Mouse (Mus musculus) forebrain, embryonic 13.5 days (tissue): ENCODE measurements around the gene Gm10645. TPM values are rescaled to one million over a fixed set of nuclear protein-coding genes. Genes with fewer than 3 reads are reported as not detected.

Source experiments
- ATAC-seq: fragments of 200-750 bp; cut with Nextera tagmentation; 2 replicates; pipeline ENCODE4 v1.8.0; 2017
- H3K27ac ChIP-seq: fragments of 300-500 bp; sonication (generic); 2 replicates; pipeline ENCODE4 v1.5.1; 2015; ENCODE audit warnings: inconsistent platforms, mild to moderate bottlenecking, moderate library complexity
- H3K27me3 ChIP-seq: fragments of 300-500 bp; sonication (generic); 2 replicates; pipeline ENCODE4 v1.6.1; 2015; ENCODE audit warnings: mild to moderate bottlenecking, inconsistent platforms
- H3K36me3 ChIP-seq: fragments of 300-500 bp; sonication (generic); 2 replicates; pipeline ENCODE4 v1.6.1; 2015; ENCODE audit warnings: mild to moderate bottlenecking, inconsistent platforms; ENCODE audit not compliant: poor library complexity, severe bottlenecking
- H3K4me1 ChIP-seq: fragments of 300-500 bp; sonication (generic); 2 replicates; pipeline ENCODE4 v1.6.1; 2015; ENCODE audit warnings: inconsistent platforms
- H3K4me2 ChIP-seq: fragments of 300-500 bp; sonication (generic); 2 replicates; pipeline ENCODE4 v1.6.1; 2015; ENCODE audit warnings: inconsistent platforms, mild to moderate bottlenecking, moderate library complexity
- H3K4me3 ChIP-seq: fragments of 300-500 bp; sonication (generic); 2 replicates; pipeline ENCODE4 v1.5.1; 2015; ENCODE audit warnings: mild to moderate bottlenecking, inconsistent platforms
- H3K9ac ChIP-seq: fragments of 300-500 bp; sonication (generic); 2 replicates; pipeline ENCODE4 v1.6.1; 2015; ENCODE audit warnings: mild to moderate bottlenecking, inconsistent platforms
- H3K9me3 ChIP-seq: fragments of 300-500 bp; sonication (generic); replicated peaks from 2 replicates; pipeline ENCODE4 v1.6.1; 2016; ENCODE audit warnings: inconsistent platforms
- WGBS: fragments of 180-500 bp; shearing (Covaris S2); methylation state at CpG from one replicate; pipeline ENCODE4 v1.1.7; 2015; 5-methylcytosine and 5-hydroxymethylcytosine counted together
- polyA plus RNA-seq: library from polyadenylated mRNA; unstranded; fragments of >200 nt; fragmentation: Nextera tagmentation; extraction: Ambion mirVana; gene quantifications from 2 replicates; pipeline ENCODE4 v1.2.1, GENCODE M21; 2015

Gene Gm10645
- polyA plus RNA-seq, 1 experiment from 2014 or later = 5.1 TPM

- no peaks in the 10 kb centered on the region for H3K36me3 ChIP-seq
- no peak overlapping the region for H3K27ac ChIP-seq
- no peaks in the 10 kb centered on the region for H3K9me3 ChIP-seq
- no peak overlapping the region for H3K4me3 ChIP-seq
- no peak overlapping the region for H3K9ac ChIP-seq
- H3K4me1 ChIP-seq = peaks cover 22% of the 10 kb centered on the region
- WGBS = 57% methylated on average over 6 of the region's 6 CpGs
- no peaks in the 10 kb centered on the region for H3K27me3 ChIP-seq
- no peak for ATAC-seq
- no peak overlapping the region for H3K4me2 ChIP-seq
Measured at GRCm38 (mm10) chr8:83186376-83186775, 20.4 kb upstream of the Gm10645 start.

DNA sequence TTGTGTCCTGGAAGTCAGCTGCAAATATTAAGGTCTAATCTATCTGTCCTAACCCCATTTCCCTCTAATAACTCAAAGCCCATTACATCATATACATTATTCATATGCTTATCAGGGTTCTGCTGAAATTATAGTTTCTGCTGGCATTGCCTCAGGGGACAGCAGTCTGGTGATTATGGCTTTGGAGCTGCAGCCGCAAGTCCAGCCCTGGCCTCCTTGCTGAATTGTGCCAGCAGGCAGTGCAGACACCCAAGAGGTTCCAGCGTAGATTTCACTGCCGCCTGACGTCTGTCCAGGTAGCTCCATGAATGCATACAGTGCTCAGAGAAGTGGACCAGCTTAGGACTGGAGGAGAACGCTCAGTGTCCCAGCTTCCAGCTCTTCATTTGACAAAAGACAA, 16.8 kb upstream of the Gm10645 start:
- 0 out of 2 replicates have a peak overlapping the region, but pooled peaks have one; percentile 1 for H3K27ac ChIP-seq
- no peak for ATAC-seq
- WGBS = 80% methylated on average over 5 of the region's 5 CpGs

DNA sequence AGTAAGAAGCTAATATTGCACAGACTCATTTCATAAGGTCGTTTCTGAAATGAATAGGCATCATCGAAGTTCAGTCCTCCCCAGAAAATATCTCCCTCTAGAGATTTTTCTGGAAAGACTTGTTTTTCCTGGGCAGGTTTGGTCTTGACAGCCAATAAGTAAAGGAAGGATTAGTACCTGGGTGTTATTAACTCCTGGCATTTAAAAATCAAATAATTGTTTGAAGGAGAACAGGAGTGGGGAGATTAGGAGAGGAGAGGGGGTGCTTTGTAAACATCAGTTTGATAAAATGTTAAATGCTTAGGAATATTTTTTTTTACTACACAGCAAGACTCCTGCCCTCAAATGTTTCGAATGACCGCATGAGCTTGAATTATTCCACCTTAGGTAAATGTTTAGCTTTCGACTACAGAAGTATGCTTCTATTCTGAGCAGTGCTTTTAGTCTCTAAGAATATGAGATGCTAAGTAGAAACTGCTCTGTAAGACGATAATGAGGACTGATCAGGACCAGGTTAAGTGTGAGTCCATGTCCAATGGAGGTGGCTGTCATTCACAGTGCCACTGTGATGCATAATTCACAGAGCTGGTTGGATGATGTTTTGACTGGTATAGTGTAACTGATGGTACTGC, 16.0 kb upstream of the Gm10645 start:
- Histone ChIP-seq H3K9ac (no peak overlapping the region), H3K27me3 (no peaks in the 10 kb centered on the region), H3K4me2 (no peak overlapping the region), H3K36me3 (no peaks in the 10 kb centered on the region), H3K4me1 (peaks cover 39% of the 10 kb centered on the region), H3K9me3 (no peaks in the 10 kb centered on the region), H3K4me3 (no peak overlapping the region), H3K27ac (no peak overlapping the region)
- ATAC-seq = no peak
- 78% methylated on average over 6 of the region's 6 CpGs for WGBS

More for the DNA sequence above, 16.8 kb upstream of the Gm10645 start:
- Histone ChIP-seq H3K4me2 (no peak overlapping the region), H3K9ac (no peak overlapping the region), H3K4me3 (no peak overlapping the region), H3K36me3 (no peaks in the 10 kb centered on the region), H3K27me3 (no peaks in the 10 kb centered on the region), H3K4me1 (peaks cover 32% of the 10 kb centered on the region), H3K9me3 (no peaks in the 10 kb centered on the region)

- H3K9me3 ChIP-seq = no peaks in the 10 kb centered on the region
- no peak overlapping the region for H3K4me3 ChIP-seq
- 0 out of 2 replicates have a peak overlapping the region, but pooled peaks have one; percentile 51 for H3K27ac ChIP-seq
- 0 out of 2 replicates have a peak, but pooled peaks have one; percentile 19 for ATAC-seq
- no peak overlapping the region for H3K4me2 ChIP-seq
- peaks cover 44% of the 10 kb centered on the region for H3K4me1 ChIP-seq
- no peaks in the 10 kb centered on the region for H3K27me3 ChIP-seq
- no peak overlapping the region for H3K9ac ChIP-seq
- 14% methylated on average over 9 of the region's 9 CpGs for WGBS
- no peaks in the 10 kb centered on the region for H3K36me3 ChIP-seq
Measured at GRCm38 (mm10) chr8:83178228-83178742, 12.3 kb upstream of the Gm10645 start.

GRCm38 (mm10) chr8:83177317-83178195, 11.6 kb upstream of the Gm10645 start:
- H3K4me1 ChIP-seq = peaks cover 37% of the 10 kb centered on the region
- WGBS = 10% methylated on average over 11 of the region's 11 CpGs
- peak overlapping the region; percentile 40; the same call in 1 of the 2 replicates for H3K9ac ChIP-seq
- H3K9me3 ChIP-seq = no peaks in the 10 kb centered on the region
- no peaks in the 10 kb centered on the region for H3K36me3 ChIP-seq
- no peaks in the 10 kb centered on the region for H3K27me3 ChIP-seq
- peak overlapping the region; percentile 51; the same call in 1 of the 2 replicates for H3K27ac ChIP-seq
- no peak overlapping the region for H3K4me3 ChIP-seq
- H3K4me2 ChIP-seq = peak overlapping the region; percentile 4; the same call in 1 of the 2 replicates
- ATAC-seq = 0 out of 2 replicates have a peak, but pooled peaks have one; percentile 26

DNA sequence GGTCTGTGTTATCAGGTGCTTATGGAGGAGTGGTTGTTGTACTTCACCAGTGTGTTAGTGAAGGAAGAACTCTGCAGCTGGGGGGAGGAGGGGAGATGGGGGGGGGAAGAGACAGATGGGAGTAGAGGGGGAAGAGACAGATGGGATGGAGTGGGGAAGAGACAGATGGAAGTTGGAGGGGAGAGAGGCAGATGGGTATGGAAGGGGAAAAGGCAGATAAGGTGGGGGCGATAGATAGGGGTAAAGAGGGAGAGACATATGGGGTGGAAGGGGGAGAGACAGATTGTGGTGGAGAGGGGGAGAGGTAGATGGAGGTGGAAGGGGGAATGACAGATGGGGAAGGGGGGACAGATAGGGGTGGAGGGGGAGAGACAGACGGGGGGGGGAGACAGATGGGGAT, 10.8 kb upstream of the Gm10645 start:
- H3K4me1 ChIP-seq = peaks cover 30% of the 10 kb centered on the region
- ATAC-seq = peak; percentile 50; the same call in 1 of the 2 replicates
- no peak overlapping the region for H3K4me3 ChIP-seq
- WGBS = 42% methylated on average over 2 of the region's 2 CpGs
- no peak overlapping the region for H3K27ac ChIP-seq
- no peak overlapping the region for H3K4me2 ChIP-seq
- no peaks in the 10 kb centered on the region for H3K36me3 ChIP-seq
- H3K9ac ChIP-seq = no peak overlapping the region
- H3K27me3 ChIP-seq = no peaks in the 10 kb centered on the region
- no peaks in the 10 kb centered on the region for H3K9me3 ChIP-seq

GRCm38 (mm10) chr8:83175680-83176079, 9.7 kb upstream of the Gm10645 start:
- H3K9me3 ChIP-seq = no peaks in the 10 kb centered on the region
- H3K27me3 ChIP-seq = no peaks in the 10 kb centered on the region
- H3K27ac ChIP-seq = 0 out of 2 replicates have a peak overlapping the region, but pooled peaks have one; percentile 22
- ATAC-seq = no peak; the same call in 1 of the 2 replicates
- H3K4me1 ChIP-seq = peaks cover 27% of the 10 kb centered on the region
- H3K9ac ChIP-seq = no peak overlapping the region
- H3K4me3 ChIP-seq = no peak overlapping the region
- H3K36me3 ChIP-seq = no peaks in the 10 kb centered on the region
- H3K4me2 ChIP-seq = no peak overlapping the region
- 70% methylated on average over 10 of the region's 10 CpGs for WGBS

- WGBS = 47% methylated on average over 6 of the region's 6 CpGs
- Histone ChIP-seq H3K27ac (no peak overlapping the region), H3K36me3 (no peaks in the 10 kb centered on the region), H3K27me3 (no peaks in the 10 kb centered on the region), H3K9me3 (no peaks in the 10 kb centered on the region), H3K4me3 (no peak overlapping the region), H3K4me2 (no peak overlapping the region), H3K4me1 (peaks cover 26% of the 10 kb centered on the region), H3K9ac (no peak overlapping the region)
- ATAC-seq = no peak
Measured at GRCm38 (mm10) chr8:83170894-83171293, 4.9 kb upstream of the Gm10645 start.

GRCm38 (mm10) chr8:83169709-83170108, 3.7 kb upstream of the Gm10645 start:
- no peak for ATAC-seq
- peaks cover 23% of the 10 kb centered on the region for H3K4me1 ChIP-seq

GRCm38 (mm10) chr8:83169127-83169526, 3.2 kb upstream of the Gm10645 start:
- WGBS = 85% methylated on average over 3 of the region's 3 CpGs

More at GRCm38 (mm10) chr8:83169709-83170108, 3.7 kb upstream of the Gm10645 start:
- WGBS = 92% methylated on average over 2 of the region's 2 CpGs
- H3K4me3 ChIP-seq = no peak overlapping the region
- no peaks in the 10 kb centered on the region for H3K27me3 ChIP-seq
- H3K9ac ChIP-seq = no peak overlapping the region
- H3K4me2 ChIP-seq = no peak overlapping the region
- H3K36me3 ChIP-seq = no peaks in the 10 kb centered on the region
- H3K9me3 ChIP-seq = no peaks in the 10 kb centered on the region
- no peak overlapping the region for H3K27ac ChIP-seq

DNA sequence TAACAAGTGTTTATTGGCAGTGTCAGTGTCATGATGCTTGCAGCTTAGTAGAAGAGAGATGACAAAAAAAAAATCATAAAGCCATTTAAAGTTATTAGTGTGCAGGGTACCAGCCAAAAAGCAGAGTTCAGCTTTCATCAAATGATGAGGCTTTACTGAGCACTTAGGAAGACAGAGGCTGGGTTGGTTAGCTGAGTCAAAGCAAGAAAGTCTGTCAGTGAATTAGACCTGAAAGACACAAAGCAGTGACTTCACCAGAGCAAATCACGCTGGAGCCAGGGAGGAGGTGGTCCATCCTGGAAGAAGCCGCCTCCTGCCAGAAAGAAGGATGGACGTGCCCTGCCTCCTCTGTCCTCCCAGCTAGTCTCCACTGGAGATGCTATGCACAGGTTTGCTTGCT, 2.0 kb upstream of the Gm10645 start:
- Histone ChIP-seq H3K36me3 (no peaks in the 10 kb centered on the region), H3K9me3 (no peaks in the 10 kb centered on the region), H3K27ac (no peak overlapping the region), H3K4me1 (peaks cover 23% of the 10 kb centered on the region), H3K27me3 (no peaks in the 10 kb centered on the region), H3K4me2 (peak overlapping the region; percentile 69), H3K4me3 (peak overlapping the region; percentile 80), H3K9ac (peak overlapping the region; percentile 95)
- WGBS = 43% methylated on average over 3 of the region's 3 CpGs
- ATAC-seq = no peak

More at GRCm38 (mm10) chr8:83169127-83169526, 3.2 kb upstream of the Gm10645 start:
- Histone ChIP-seq H3K36me3 (no peaks in the 10 kb centered on the region), H3K4me1 (peaks cover 23% of the 10 kb centered on the region), H3K27ac (no peak overlapping the region), H3K27me3 (no peaks in the 10 kb centered on the region), H3K4me2 (peak overlapping the region; percentile 14; the same call in 1 of the 2 replicates), H3K9me3 (no peaks in the 10 kb centered on the region), H3K9ac (no peak overlapping the region), H3K4me3 (no peak overlapping the region)
- no peak for ATAC-seq
